Mouse (Mus musculus) megakaryocyte-erythroid progenitor cell, adult 5-6 weeks (primary cell): ENCODE measurements around the gene Mat2a. TPM values are rescaled to one million over a fixed set of nuclear protein-coding genes. Genes with fewer than 3 reads are reported as not detected.
"Not testable (repeated sequence)": the region's sequence is repeated elsewhere in the genome, so short reads cannot be mapped to it uniquely, and the experiment has no call there.

Experiments
- ATAC-seq: replicated peaks from 2 replicates; pipeline ENCODE4 v1.8.0; 2016; ENCODE audit warnings: mild to moderate bottlenecking, inconsistent platforms; ENCODE audit not compliant: severe bottlenecking, poor library complexity, low FRiP score, low TSS enrichment
- total RNA-seq, 2 experiments: library from RNA; stranded (forward) in 1 of 2; stranded (reverse) in 1 of 2; fragments of 200-1000, 215-1000 nt in 1 of 2; fragments of >200 nt in 1 of 2; fragmentation: Nextera tagmentation in 1 of 2; gene quantifications; 2 replicates each; pipeline ENCODE4 v1.2.3; 2014 to 2017

Gene Mat2a
- total RNA-seq, 2 experiments from 2014 or later = 235 to 732 TPM

DNA sequence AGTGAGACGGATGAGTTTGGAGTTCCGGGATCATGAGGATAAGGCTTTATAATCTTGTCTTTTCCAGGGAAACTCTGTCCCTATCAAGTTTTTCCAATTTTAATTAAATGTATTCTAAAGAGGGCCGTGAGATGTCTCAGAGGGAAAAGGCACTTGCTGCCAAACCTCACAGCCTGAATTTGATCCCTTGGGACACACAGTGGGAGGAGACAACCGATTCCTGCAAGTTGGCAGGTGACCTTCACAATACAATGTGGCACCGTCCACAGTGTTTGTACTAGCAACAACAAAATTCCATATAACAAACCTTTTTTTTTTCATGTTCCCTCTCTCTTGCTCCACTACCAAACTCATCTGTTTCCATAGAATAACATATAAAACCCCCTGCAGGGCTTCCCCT, 19.6 kb upstream of the Mat2a start:
- no peak for ATAC-seq

GRCm38 (mm10) chr6:72458418-72458817, 19.1 kb upstream of the Mat2a start:
- no peak for ATAC-seq

GRCm38 (mm10) chr6:72456567-72456966, 17.2 kb upstream of the Mat2a start:
- no peak for ATAC-seq

DNA sequence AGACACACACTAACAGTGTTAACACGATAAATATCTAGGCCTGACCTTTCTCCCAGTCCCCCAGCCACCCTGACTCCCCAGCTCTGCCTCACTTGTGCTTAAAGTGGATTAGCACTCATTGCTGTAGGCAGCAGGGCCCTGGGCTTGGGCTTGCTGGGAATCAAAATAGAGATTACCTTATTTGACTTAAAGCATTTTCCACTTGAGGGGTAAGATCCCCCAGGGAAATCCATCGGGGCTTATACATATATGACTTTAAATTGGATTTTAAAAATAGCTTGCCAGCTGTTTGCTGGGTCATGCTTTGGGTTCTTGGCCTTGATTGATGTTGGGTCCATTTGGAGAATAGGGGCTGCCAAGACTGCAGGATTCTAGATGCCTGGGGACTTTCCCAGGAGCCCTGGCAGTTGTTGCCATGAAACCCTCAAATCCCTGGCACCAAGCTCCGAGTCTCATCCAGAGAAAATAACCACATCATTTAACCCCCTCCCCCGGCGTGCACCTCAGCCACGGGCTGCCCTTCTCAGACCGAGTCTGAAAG, 15.5 kb upstream of the Mat2a start:
- ATAC-seq = peak; percentile 23; the same call in 1 of the 2 replicates

DNA sequence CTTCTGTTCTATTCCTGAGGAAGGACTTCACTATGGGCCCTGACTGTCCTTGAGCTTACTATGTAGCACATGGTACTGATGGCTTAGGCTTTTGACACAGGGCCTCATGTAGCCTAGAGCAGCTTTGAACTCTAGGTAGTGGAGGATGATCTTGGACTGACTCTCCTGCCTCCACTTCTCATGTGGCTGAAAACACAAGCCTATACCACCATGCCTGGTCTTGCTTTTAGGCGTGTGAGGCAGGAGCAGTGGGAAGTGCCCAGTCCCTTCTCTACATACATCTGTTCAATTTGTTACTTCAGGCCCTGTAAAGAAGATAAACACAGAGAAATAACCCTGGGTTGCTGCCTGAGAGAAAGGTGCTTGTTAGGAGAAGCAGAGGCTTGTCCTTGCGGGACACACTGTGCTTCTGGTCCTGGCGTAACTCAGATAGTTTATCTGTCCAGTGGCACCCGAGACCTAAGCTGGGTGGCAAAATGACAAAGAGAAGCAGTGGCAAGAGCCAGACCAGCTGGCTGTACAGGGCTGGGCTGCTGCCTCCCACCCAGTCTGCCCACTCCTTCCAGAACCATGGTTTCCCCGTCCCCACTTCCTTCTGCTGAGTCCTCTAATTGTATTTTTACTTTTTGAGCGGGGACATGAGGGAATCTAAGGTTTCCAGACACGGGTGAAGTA, 14.9 kb upstream of the Mat2a start:
- ATAC-seq = peak; percentile 98

DNA sequence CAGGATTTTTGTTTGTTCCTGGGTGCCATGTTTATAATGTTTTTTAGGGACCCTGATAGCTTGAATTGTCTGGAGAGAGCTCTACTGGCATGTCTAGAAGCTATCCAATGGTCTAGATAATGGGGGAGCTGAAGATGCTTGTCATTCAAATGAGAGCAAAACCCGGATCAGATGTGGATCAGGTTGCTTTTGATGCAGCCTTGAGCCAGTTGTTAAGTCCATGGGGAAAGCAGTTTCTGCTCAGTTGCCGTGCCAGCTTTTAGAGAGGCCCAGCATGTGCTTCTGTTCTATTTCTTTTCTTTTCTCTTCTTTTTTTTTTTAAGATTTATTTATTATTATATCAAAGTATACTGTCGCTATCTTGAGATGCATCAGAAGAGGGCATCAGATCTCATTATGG, 14.2 kb upstream of the Mat2a start:
- no peak for ATAC-seq

GRCm38 (mm10) chr6:72452329-72452728, 13.0 kb upstream of the Mat2a start:
- no peak for ATAC-seq

- not testable (repeated sequence) for ATAC-seq
Observed at GRCm38 (mm10) chr6:72451778-72452177, 12.4 kb upstream of the Mat2a start.

GRCm38 (mm10) chr6:72447487-72447886, 8.1 kb upstream of the Mat2a start:
- peak; percentile 80 for ATAC-seq

DNA sequence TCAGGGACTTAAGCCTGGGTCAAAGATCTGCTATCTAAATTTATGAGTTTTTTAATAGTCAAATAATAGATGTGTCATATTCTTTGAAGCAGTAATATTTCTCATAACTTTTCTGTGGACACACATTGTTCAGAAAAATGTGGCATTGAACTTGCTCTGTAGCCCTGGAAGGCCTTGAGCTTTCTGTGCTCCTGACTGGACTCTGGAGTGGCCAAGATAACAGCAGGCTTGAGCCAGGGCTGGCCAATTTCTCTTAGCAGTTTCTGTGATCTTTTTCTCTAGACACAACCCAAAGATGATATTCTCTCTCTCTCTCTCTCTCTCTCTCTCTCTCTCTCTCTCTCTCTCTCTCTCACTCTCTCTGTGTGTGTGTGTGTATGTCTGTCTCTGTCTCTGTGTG, 5.7 kb upstream of the Mat2a start:
- ATAC-seq = no peak

DNA sequence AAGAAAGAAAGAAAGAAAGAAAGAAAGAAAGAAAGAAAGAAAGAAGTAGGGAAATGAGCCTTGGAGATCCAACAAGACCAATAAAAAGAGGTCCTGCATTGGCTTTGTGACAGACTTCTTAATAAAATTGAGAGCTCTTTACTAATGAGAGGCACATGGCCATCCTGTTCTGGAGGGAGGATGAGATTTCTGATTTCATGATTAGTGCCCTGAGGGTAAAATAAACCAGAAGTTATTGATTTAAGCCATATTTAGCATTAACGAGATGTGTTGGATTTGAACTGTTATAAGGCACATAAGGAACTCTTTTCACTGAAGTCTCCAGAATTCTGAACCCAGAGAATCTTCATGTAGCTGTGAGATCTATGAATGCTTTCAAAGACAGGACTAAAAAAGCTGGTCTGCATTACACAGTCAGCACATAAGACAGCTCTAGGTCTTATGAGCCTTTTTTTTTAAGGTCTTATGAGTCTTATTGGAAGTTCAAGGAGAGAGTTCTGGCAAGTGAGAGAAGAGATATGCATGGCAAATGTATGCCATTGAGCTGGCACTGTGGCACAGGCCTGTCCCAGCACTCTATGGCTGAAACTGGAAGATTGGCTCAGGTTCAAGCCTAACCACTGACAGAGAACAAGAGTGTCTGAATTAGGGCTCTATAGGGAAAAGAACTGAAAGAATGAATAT, 3.7 kb upstream of the Mat2a start:
- ATAC-seq = no peak

- ATAC-seq = peak; percentile 27; the same call in 1 of the 2 replicates
Observed at GRCm38 (mm10) chr6:72440186-72440990, 1.0 kb upstream of the Mat2a start.

GRCm38 (mm10) chr6:72438862-72439354, 450 bp downstream of the Mat2a start:
- peak; percentile 33 for ATAC-seq

- no peak for ATAC-seq
Observed at GRCm38 (mm10) chr6:72438226-72438625, 1.1 kb downstream of the Mat2a start.

- ATAC-seq = no peak
Observed at GRCm38 (mm10) chr6:72432153-72432552, 7.2 kb downstream of the Mat2a start.

DNA sequence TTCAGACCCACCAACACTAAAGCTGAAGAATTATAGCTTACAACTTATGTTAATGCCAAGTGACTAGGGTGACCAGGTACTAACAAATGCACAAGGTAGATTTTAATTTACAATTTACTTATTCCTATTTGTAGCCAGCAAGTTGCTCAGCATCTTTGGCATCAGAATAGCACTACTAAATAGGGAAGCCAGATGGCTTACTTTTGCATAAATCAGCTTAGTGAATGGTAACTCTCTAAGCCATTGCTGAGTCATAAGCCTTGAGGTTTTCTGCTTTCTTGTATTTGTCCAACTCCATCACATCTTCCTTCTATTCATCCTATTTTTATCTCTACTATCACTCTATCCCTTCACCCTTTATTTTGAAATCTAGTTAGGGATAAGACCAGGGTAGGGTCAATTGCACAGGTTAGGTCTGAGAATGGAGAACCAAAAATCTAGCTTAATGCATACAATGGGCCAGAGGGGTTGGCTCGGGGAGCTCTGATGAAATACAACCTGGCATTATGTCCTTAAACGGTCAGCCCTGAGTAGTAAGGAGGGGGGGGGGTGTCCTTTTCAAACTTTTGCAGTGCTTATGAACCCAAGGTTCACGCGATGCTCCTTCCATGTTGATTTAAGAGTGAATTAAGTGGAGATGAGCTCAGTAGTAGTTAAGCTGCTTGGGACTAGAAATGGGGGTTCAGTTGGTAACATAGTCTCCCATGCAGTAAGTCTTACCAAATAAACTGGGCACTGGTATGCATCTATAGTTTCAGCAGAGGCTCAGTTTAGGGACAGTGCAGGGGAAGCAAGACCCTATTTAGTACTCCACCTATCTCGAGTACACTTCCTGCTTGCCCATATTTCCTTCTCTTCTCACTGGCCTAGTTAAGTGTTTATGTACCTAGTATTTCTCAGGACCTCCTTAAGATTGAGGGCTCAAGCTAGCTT, 8.1 kb downstream of the Mat2a start:
- ATAC-seq = peak; percentile 16; the same call in 1 of the 2 replicates

DNA sequence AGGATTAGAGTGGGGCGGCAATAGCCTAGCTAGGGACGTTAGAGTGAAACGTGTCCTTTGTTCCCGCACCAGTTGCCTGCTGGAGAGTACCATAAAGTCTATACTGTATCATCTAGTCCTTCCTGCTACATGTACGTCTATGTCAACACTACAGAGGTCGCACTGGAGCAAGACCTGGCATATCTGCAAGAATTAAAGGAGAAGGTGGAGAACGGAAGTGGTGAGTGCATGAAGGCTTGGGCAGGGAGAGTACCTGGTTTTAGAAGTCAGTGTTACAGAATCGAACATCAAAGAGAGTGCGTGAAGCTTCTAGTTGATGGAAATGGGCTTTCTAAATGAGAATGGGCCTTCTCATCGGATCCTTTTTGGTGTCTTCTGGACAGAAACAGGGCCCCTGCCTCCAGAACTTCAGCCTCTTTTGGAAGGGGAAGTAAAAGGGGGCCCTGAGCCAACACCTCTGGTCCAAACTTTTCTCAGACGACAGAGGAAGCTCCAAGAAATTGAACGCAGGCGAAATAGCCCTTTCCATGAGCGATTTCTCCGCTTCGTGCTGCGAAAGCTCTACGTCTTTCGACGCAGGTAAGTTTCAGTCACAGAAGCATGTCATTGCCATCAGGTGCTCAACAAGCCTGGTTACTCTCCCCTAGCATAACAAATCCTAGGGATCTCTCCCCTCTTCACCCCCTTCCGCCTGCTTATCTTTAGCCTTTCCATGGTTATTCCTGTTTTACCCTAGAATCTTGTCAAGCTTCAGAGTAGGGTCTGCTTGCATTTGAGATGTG, 10.1 kb downstream of the Mat2a start:
- ATAC-seq = no peak

- ATAC-seq = peak; percentile 49
Observed at GRCm38 (mm10) chr6:72428036-72428435, 11.3 kb downstream of the Mat2a start.
